Mouse (Mus musculus): ENCODE measurements around the gene Fmnl3.
A peak's percentile ranks its signal among the peaks of the same experiment; 100 is the strongest.
"Not testable (repeated sequence)": the region's sequence is repeated elsewhere in the genome, so short reads cannot be mapped to it uniquely, and the experiment has no call there.

Gene Fmnl3

GRCm38 (mm10) chr15:99387976-99388375 is 17.7 kb upstream of the Fmnl3 start:
- no peak for DNase-seq (ENCODE audit: low read depth, low spot score)

GRCm38 (mm10) chr15:99386796-99387195 is 16.5 kb upstream of the Fmnl3 start:
- no peak for DNase-seq (ENCODE audit: low read depth, low spot score)

- DNase-seq (ENCODE audit: low read depth, low spot score), result not testable (repeated sequence)
These were observed 15.8 kb upstream of the Fmnl3 start for GRCm38 (mm10) chr15:99386110-99386509.

GRCm38 (mm10) chr15:99384071-99384470 is 13.8 kb upstream of the Fmnl3 start:
- DNase-seq (ENCODE audit: low read depth, low spot score), result no peak

GRCm38 (mm10) chr15:99382893-99383292 is 12.6 kb upstream of the Fmnl3 start:
- DNase-seq (ENCODE audit: low read depth, low spot score), result no peak

- DNase-seq (ENCODE audit: low read depth, low spot score), result no peak
These were observed 6.0 kb upstream of the Fmnl3 start for GRCm38 (mm10) chr15:99376240-99376639.

GRCm38 (mm10) chr15:99375581-99375980 is 5.3 kb upstream of the Fmnl3 start:
- no peak for DNase-seq (ENCODE audit: low read depth, low spot score)

GRCm38 (mm10) chr15:99375036-99375435 is 4.8 kb upstream of the Fmnl3 start:
- no peak for DNase-seq (ENCODE audit: low read depth, low spot score)

- no peak for DNase-seq (ENCODE audit: low read depth, low spot score)
These were observed 2.5 kb upstream of the Fmnl3 start for GRCm38 (mm10) chr15:99372761-99373160.

GRCm38 (mm10) chr15:99371526-99372340 is 1.5 kb upstream of the Fmnl3 start:
- peak; percentile 45 for DNase-seq (ENCODE audit: low read depth, low spot score)

- DNase-seq (ENCODE audit: low read depth, low spot score), result no peak
These were observed 701 bp downstream of the Fmnl3 start for GRCm38 (mm10) chr15:99369391-99370171.

GRCm38 (mm10) chr15:99368583-99369266 is 1.6 kb downstream of the Fmnl3 start:
- no peak for DNase-seq (ENCODE audit: low read depth, low spot score)

- peak; percentile 20 for DNase-seq (ENCODE audit: low read depth, low spot score)
These were observed 5.4 kb downstream of the Fmnl3 start for GRCm38 (mm10) chr15:99364921-99365320.

- no peak for DNase-seq (ENCODE audit: low read depth, low spot score)
These were observed 6.2 kb downstream of the Fmnl3 start for GRCm38 (mm10) chr15:99364022-99364530.

GRCm38 (mm10) chr15:99358952-99359351 is 11.3 kb downstream of the Fmnl3 start:
- no peak for DNase-seq (ENCODE audit: low read depth, low spot score)

GRCm38 (mm10) chr15:99356462-99356861 is 13.8 kb downstream of the Fmnl3 start:
- DNase-seq (ENCODE audit: low read depth, low spot score), result no peak

GRCm38 (mm10) chr15:99355660-99356059 is 14.6 kb downstream of the Fmnl3 start:
- no peak for DNase-seq (ENCODE audit: low read depth, low spot score)

GRCm38 (mm10) chr15:99352306-99352705 is 18.0 kb downstream of the Fmnl3 start:
- no peak for DNase-seq (ENCODE audit: low read depth, low spot score)

GRCm38 (mm10) chr15:99351610-99352009 is 18.7 kb downstream of the Fmnl3 start:
- no peak for DNase-seq (ENCODE audit: low read depth, low spot score)

- DNase-seq (ENCODE audit: low read depth, low spot score), result no peak
These were observed 25.3 kb downstream of the Fmnl3 start for GRCm38 (mm10) chr15:99344961-99345360.

GRCm38 (mm10) chr15:99344148-99344870 is 26.0 kb downstream of the Fmnl3 start:
- DNase-seq (ENCODE audit: low read depth, low spot score), result peak; percentile 59
